Mouse (Mus musculus) MEL (cell line): ENCODE measurements at regions not wholly inside any gene's neighbourhood (a gene's known extent, or its start where the extent isn't known, plus 50 kb on each side); places are given as distances from the start of the nearest gene placed in this dataset.

ENCODE experiments used
- DNase-seq: peaks from one replicate; pipeline ENCODE4 v3.0.0; 2011; ENCODE audit warnings: low read depth, low spot score
- H3K27ac ChIP-seq: 2 replicates; pipeline ENCODE4 v1.5.1; 2012; ENCODE audit warnings: low read depth, mild to moderate bottlenecking, control low read depth, low read length, moderate library complexity; ENCODE audit not compliant: control insufficient read depth
- H3K27me3 ChIP-seq, 2 experiments: fragments of 150-350 bp in 1 of 2; sonication (generic) in 1 of 2; 2 replicates each; pipeline ENCODE4 v1.6.1; 2012; ENCODE audit warnings: low read length in 2 of 2, mild to moderate bottlenecking in 2 of 2, improper control_type of control experiment in 1 of 2, moderate library complexity in 1 of 2; ENCODE audit not compliant: insufficient read depth in 2 of 2, control insufficient read depth in 1 of 2
- H3K36me3 ChIP-seq, 2 experiments: 2 replicates each; pipeline ENCODE4 v1.6.1; 2012 to 2014; ENCODE audit warnings: low read length in 2 of 2, improper control_type of control experiment in 1 of 2, inconsistent platforms in 1 of 2, mild to moderate bottlenecking in 1 of 2; ENCODE audit not compliant: insufficient read depth in 2 of 2, control insufficient read depth in 1 of 2
- H3K4me1 ChIP-seq, 2 experiments: fragments of 150-350 bp in 1 of 2; sonication (generic) in 1 of 2; 2 replicates each; pipeline ENCODE4 v1.6.1; 2012; ENCODE audit warnings: low read length in 2 of 2, improper control_type of control experiment in 1 of 2, mild to moderate bottlenecking in 1 of 2; ENCODE audit not compliant: insufficient read depth in 2 of 2, control insufficient read depth in 1 of 2
- H3K4me3 ChIP-seq, 2 experiments: fragments of 150-350 bp in 1 of 2; sonication (generic) in 1 of 2; 2 replicates each; pipeline ENCODE4 v1.5.1; 2012; ENCODE audit warnings: low read depth in 2 of 2, low read length in 2 of 2, mild to moderate bottlenecking in 2 of 2, moderate library complexity in 2 of 2, control low read depth in 1 of 2, improper control_type of control experiment in 1 of 2; ENCODE audit not compliant: control insufficient read depth in 1 of 2, insufficient read depth in 1 of 2
- H3K79me2 ChIP-seq: 2 replicates; pipeline ENCODE4 v1.6.1; 2012; ENCODE audit warnings: mild to moderate bottlenecking, low read length, moderate library complexity; ENCODE audit not compliant: control insufficient read depth, poor library complexity, insufficient read depth
- H3K9ac ChIP-seq: 2 replicates; pipeline ENCODE4 v1.6.1; 2012; ENCODE audit warnings: low read depth, mild to moderate bottlenecking, control low read depth, low read length, moderate library complexity; ENCODE audit not compliant: control insufficient read depth, poor library complexity, severe bottlenecking
- H3K9me3 ChIP-seq: fragments of 150-350 bp; sonication (generic); replicated peaks from 2 replicates; pipeline ENCODE4 v1.6.1; 2012; ENCODE audit warnings: mild to moderate bottlenecking, low read length, improper control_type of control experiment, moderate library complexity; ENCODE audit not compliant: insufficient read depth
- CHD1 ChIP-seq: IDR thresholded peaks from 2 replicates; pipeline ENCODE4 v1.6.1; 2012; ENCODE audit warnings: low read depth, mild to moderate bottlenecking, inconsistent platforms, low read length, improper control_type of control experiment
- E2F4 ChIP-seq: IDR thresholded peaks from 2 replicates; pipeline ENCODE4 v1.6.1; 2011; ENCODE audit warnings: low read depth, low read length, improper control_type of control experiment, borderline replicate concordance
- GABPA ChIP-seq: IDR thresholded peaks from 2 replicates; pipeline ENCODE4 v1.6.1; 2012; ENCODE audit warnings: low read depth, mild to moderate bottlenecking, inconsistent platforms, low read length, improper control_type of control experiment, moderate library complexity
- GATA1 ChIP-seq: IDR thresholded peaks from 2 replicates; pipeline ENCODE4 v1.6.1; 2011; ENCODE audit warnings: low read depth, low read length, improper control_type of control experiment
- JUND ChIP-seq: IDR thresholded peaks from 2 replicates; pipeline ENCODE4 v1.6.1; 2011; ENCODE audit warnings: low read depth, mild to moderate bottlenecking, improper control_type of control experiment, low read length
- MAX ChIP-seq: IDR thresholded peaks from 2 replicates; pipeline ENCODE4 v1.6.1; 2011; ENCODE audit warnings: low read length, improper control_type of control experiment
- MAZ ChIP-seq: IDR thresholded peaks from 2 replicates; pipeline ENCODE4 v1.6.1; 2012; ENCODE audit warnings: low read depth, mild to moderate bottlenecking, inconsistent platforms, low read length, improper control_type of control experiment
- MEF2A ChIP-seq: IDR thresholded peaks from 2 replicates; pipeline ENCODE4 v1.6.1; 2014; ENCODE audit warnings: low read depth, mild to moderate bottlenecking, inconsistent platforms, low read length, improper control_type of control experiment; ENCODE audit not compliant: poor library complexity, insufficient replicate concordance, severe bottlenecking; ENCODE audit errors: extremely low read depth
- MXI1 ChIP-seq: IDR thresholded peaks from 2 replicates; pipeline ENCODE4 v1.6.1; 2011; ENCODE audit warnings: mild to moderate bottlenecking, low read depth, low read length, improper control_type of control experiment
- MYB ChIP-seq: IDR thresholded peaks from 2 replicates; pipeline ENCODE4 v1.6.1; 2011; ENCODE audit warnings: mild to moderate bottlenecking, low read depth, low read length, improper control_type of control experiment
- SIN3A ChIP-seq: IDR thresholded peaks from 2 replicates; pipeline ENCODE4 v1.6.1; 2012; ENCODE audit warnings: low read length, improper control_type of control experiment, inconsistent platforms
- TBP ChIP-seq: IDR thresholded peaks from 2 replicates; pipeline ENCODE4 v1.8.0; 2011; ENCODE audit warnings: low read depth, low read length, improper control_type of control experiment
- TCF12 ChIP-seq: IDR thresholded peaks from 2 replicates; pipeline ENCODE4 v1.6.1; 2014; ENCODE audit warnings: low read depth, mild to moderate bottlenecking, inconsistent platforms, low read length, improper control_type of control experiment, moderate library complexity
- UBTF ChIP-seq: IDR thresholded peaks from 2 replicates; pipeline ENCODE4 v1.6.1; 2012; ENCODE audit warnings: low read depth, mild to moderate bottlenecking, inconsistent platforms, low read length, improper control_type of control experiment, moderate library complexity, borderline replicate concordance; ENCODE audit not compliant: insufficient read depth
- ZC3H11A ChIP-seq: IDR thresholded peaks from 2 replicates; pipeline ENCODE4 v1.6.1; 2012; ENCODE audit warnings: low read depth, mild to moderate bottlenecking, inconsistent platforms, low read length, improper control_type of control experiment
- ZKSCAN1 ChIP-seq: IDR thresholded peaks from 2 replicates; pipeline ENCODE4 v1.6.1; 2012; ENCODE audit warnings: low read depth, mild to moderate bottlenecking, inconsistent platforms, low read length, improper control_type of control experiment, moderate library complexity
- ZMIZ1 ChIP-seq: IDR thresholded peaks from 2 replicates; pipeline ENCODE4 v1.6.1; 2012; ENCODE audit warnings: low read depth, mild to moderate bottlenecking, inconsistent platforms, low read length, improper control_type of control experiment, moderate library complexity
- ZNF384 ChIP-seq: IDR thresholded peaks from 2 replicates; pipeline ENCODE4 v1.6.1; 2012; ENCODE audit warnings: low read depth, mild to moderate bottlenecking, inconsistent platforms, low read length, improper control_type of control experiment

DNA sequence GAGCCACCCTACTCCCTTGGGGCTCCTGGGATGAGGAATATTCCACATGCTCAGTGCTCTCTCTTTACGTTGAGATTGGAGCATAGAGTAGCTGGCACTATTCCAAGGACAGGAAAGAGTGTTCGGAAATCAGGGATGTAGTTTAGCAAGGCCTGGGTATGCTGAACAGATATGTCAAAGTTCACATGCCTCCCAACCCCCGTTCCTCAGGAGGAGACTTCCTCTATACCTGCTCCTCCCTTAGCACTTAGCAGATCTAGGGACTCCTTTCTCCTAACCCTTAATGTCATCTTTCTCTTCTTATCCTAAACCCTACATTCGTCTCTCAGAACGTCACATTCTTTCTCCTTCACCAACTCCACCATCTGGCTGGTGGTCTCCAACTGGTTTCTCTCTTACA lies 83.2 kb upstream of the Tpm1 start:
- H3K4me3 ChIP-seq, result no peak overlapping the region
- no peaks in the 10 kb centered on the region for H3K4me1 ChIP-seq
- DNase-seq, result no peak
- H3K36me3 ChIP-seq, result no peaks in the 10 kb centered on the region
- no peak overlapping the region for H3K27ac ChIP-seq
- no peak overlapping the region for H3K9ac ChIP-seq
- no peaks in the 10 kb centered on the region for H3K9me3 ChIP-seq
- H3K27me3 ChIP-seq, result no peaks in the 10 kb centered on the region
- TF ChIP-seq MAZ (no peak), CHD1 (no peak)
- H3K79me2 ChIP-seq, result no peaks in the 10 kb centered on the region

DNA sequence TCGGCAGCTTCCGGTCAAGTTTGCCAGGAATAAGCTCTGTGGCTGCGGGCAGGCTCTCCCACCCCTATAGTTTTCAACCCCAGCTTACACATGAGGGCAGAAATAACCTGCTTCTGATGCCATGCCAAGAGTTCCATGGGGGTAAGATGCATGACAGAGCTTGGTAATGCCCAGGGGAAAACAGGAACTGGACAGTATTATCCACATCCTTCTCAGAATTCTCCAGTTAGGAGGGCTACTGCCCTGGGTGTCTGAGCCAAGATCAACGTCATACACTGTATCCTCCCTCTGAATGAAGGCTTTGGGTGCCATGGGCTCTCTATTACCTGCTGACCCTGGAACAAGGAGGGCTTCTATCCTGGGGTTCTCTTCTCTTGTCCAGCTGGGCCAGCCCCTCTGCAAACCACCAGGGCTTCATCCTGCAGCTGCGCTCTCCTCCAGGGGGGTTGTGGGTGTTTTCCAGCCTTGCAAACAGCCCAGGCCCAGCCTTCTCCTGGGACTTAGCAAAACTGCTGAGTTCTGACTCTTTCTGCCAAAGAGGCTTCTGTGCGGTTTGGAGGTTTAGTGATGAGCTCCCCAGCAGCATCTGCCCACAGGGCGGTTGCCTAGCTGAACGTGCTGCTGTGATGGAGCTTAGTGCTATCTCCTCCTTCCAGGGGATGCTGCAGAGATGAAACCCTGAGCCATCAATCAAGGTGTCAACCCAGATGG lies 81.7 kb upstream of the Tpm1 start:
- H3K27me3 ChIP-seq, result no peaks in the 10 kb centered on the region
- no peaks in the 10 kb centered on the region for H3K4me1 ChIP-seq
- no peak for TF ChIP-seq MXI1
- no peak for TF ChIP-seq ZMIZ1
- TF ChIP-seq SIN3A, result no peak
- no peak for TF ChIP-seq ZC3H11A
- no peak for TF ChIP-seq JUND
- no peak for TF ChIP-seq E2F4
- no peak for TF ChIP-seq ZNF384
- TF ChIP-seq MEF2A, result no peak
- no peak for TF ChIP-seq GABPA
- TF ChIP-seq TCF12, result no peak
- TF ChIP-seq MYB, result no peak
- TF ChIP-seq TBP, result no peak
- no peak for TF ChIP-seq ZKSCAN1
- no peak for TF ChIP-seq UBTF
- no peak for TF ChIP-seq GATA1
- TF ChIP-seq MAX, result no peak
- H3K9me3 ChIP-seq, result no peaks in the 10 kb centered on the region
- DNase-seq, result no peak
- no peak overlapping the region for H3K4me3 ChIP-seq
- H3K9ac ChIP-seq, result no peak overlapping the region
- no peak overlapping the region for H3K27ac ChIP-seq
- H3K36me3 ChIP-seq, result no peaks in the 10 kb centered on the region
- no peaks in the 10 kb centered on the region for H3K79me2 ChIP-seq
